Mouse (Mus musculus): Measurements from ENCODE around the gene Sgpp2.

Gene Sgpp2

DNA sequence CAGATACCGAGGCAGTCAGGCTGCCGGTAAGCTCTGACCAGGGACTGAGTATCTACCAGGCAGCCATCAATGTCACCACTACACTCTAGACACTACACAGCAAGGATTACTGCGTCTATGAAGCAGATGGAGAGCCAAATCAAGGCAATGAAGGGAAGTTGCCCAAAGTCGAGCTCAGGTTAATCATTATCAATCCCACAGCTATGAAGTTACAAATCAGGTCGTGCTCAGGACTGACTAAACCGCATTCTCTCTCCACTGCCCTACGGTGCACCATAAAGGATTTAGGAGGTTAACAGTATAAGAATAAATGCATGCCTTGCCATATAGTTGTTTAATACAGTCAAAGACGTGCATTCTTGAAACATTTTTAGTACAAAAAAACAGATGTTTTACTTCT lies 136.1 kb downstream of the Sgpp2 start:
- no peak for TF ChIP-seq GATA4 (IDR thresholded peaks at IDR 0.05; ENCODE audit: insufficient replicate concordance, low read length)

DNA sequence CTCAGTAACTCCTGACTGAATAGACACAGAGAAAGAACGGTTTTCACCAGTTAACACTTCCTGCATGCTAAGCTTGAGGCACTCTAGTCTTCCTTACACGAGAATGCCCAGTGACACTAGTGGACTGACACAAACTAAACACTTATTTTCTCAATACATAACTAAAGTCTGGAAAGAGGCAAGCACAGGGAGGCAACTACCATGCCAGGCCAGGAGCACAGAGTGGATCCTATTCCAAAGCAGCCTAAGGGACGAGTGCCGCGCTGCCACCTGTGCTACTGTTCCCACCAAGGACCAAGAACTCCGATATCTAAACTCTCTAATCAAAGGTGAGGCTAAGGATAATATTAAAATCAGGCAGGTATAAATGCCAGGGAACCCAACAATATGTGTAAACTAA lies 136.6 kb downstream of the Sgpp2 start:
- TF ChIP-seq GATA4 (IDR thresholded peaks at IDR 0.05; ENCODE audit: insufficient replicate concordance, low read length), result no peak

DNA sequence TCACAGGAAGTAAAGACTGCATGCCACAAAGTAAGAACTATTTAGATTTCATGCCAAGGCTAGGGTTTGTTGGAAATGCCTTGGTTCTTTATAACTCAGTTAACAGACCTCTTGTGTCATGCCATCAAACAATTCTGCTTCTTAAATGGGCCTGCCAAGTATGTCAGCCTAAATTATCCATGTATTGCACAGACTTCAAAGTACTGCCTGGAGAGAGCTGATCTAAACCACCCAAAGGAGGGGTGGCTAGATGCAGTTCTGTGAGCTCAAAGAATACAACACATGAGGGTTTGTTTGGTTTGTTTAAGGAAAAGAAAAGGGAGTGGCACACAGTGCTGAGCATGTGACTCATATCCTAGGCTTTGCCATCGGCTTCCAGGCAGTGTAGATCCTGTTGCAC lies 137.9 kb downstream of the Sgpp2 start:
- no peak for TF ChIP-seq GATA4 (IDR thresholded peaks at IDR 0.05; ENCODE audit: insufficient replicate concordance, low read length)

DNA sequence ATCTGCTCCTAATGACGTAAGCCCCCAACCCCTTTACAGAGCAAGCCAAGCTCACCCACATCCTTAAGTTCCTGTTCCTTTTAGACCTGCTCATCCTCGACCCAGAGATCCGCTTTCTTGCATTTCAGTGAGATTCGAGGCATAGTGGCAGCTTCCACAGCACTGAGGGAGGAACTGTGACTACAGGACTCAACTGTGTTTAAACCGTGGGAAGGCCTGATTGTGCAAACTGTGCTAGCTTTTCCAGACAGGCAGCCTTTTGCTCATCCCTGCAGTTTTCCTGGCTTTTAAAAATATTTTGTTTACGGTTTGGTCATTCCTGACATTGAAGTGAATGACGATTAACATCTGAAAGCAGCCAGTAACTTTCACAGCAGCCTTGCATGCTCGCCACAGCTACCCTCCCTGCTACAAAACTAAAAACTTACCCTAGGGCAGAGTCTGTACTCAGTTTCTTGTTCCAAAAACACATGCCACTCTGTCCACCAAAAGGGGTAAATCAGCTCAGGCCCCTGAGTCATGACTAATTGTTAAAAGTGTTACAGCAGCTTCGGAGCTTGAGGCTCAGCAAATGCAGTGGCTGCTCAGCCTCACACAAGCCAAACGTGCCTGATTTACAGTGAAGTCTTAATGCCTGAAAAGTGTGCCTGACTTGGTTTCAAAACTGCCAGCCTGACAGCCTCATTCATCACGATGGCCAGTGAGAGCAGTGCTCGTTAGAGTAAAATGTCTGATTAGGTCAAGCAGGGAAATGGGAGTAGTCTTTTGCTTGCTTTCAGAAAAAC lies 141.1 kb downstream of the Sgpp2 start:
- TF ChIP-seq GATA4 (IDR thresholded peaks at IDR 0.05; ENCODE audit: insufficient replicate concordance, low read length), result no peak

DNA sequence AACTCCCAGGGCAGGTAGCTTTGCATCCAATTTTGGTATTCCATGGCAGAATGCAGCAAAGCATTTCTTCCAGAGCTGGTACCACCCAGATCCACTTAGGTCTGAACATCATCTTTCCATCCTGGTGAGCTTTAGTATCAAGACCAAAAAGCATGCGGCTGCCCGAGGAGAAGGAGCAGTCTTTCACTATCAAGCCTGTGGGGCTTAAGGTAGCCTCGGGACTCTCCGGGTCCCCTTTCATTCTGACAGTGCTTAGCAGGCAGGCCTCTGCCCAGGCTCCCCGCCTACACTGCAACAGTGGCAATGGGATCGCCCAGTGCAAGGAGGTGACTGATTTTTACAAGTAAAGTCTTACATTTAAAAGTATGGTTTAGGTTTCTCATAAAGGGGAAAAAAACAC lies 142.4 kb downstream of the Sgpp2 start:
- no peak for TF ChIP-seq GATA4 (IDR thresholded peaks at IDR 0.05; ENCODE audit: insufficient replicate concordance, low read length)

DNA sequence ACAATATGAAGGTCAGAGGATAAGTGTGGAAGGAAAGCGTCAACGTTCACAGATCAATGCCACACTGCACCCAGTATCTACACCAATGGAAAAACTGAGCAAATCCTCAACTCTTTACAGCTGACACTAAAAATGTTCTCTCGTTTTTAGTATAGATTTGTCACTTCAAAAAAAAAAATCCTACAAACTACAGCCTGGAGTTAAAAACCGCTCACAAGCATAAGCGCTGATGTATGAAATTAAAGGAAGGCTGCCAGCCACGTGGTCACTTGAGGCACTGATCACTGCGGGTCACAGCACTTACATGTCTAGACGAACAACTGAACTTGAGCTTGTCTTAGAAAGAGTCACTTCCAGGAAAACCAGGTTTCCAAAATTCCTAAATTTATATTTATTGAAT lies 143.7 kb downstream of the Sgpp2 start:
- TF ChIP-seq GATA4 (IDR thresholded peaks at IDR 0.05; ENCODE audit: insufficient replicate concordance, low read length), result no peak

DNA sequence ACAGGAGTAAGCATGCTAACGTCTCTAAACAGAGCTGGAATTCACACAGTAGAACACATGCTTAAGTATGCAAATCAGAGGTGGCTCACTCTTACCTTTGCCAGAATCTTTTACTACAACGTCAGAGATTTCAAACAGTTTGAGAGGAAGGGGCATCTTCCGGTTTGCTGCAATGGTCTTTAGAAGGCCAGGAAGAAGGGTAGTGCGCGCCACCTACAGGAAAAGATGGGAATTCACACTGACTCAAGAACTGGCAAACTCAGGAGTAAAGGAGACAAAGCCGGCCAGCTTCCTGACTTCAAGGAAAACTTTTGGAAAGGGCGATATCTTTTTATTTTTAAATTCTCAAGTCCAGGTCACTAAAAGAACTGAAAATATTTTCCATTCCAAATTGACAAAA lies 144.5 kb downstream of the Sgpp2 start:
- no peak for TF ChIP-seq GATA4 (IDR thresholded peaks at IDR 0.05; ENCODE audit: insufficient replicate concordance, low read length)
